Mouse (Mus musculus) MEL (cell line): ENCODE measurements around the gene Sdr39u1. TPM values are rescaled to one million over a fixed set of nuclear protein-coding genes. Genes with fewer than 3 reads are reported as not detected.

Experiments used
- DNase-seq: peaks from one replicate; pipeline ENCODE4 v3.0.0; 2011; ENCODE audit warnings: low read depth, low spot score
- H3K27ac ChIP-seq: 2 replicates; pipeline ENCODE4 v1.5.1; 2012; ENCODE audit warnings: low read depth, mild to moderate bottlenecking, control low read depth, low read length, moderate library complexity; ENCODE audit not compliant: control insufficient read depth
- H3K27me3 ChIP-seq, 2 experiments: fragments of 150-350 bp in 1 of 2; sonication (generic) in 1 of 2; 2 replicates each; pipeline ENCODE4 v1.6.1; 2012; ENCODE audit warnings: low read length in 2 of 2, mild to moderate bottlenecking in 2 of 2, improper control_type of control experiment in 1 of 2, moderate library complexity in 1 of 2; ENCODE audit not compliant: insufficient read depth in 2 of 2, control insufficient read depth in 1 of 2
- H3K36me3 ChIP-seq, 2 experiments: 2 replicates each; pipeline ENCODE4 v1.6.1; 2012 to 2014; ENCODE audit warnings: low read length in 2 of 2, improper control_type of control experiment in 1 of 2, inconsistent platforms in 1 of 2, mild to moderate bottlenecking in 1 of 2; ENCODE audit not compliant: insufficient read depth in 2 of 2, control insufficient read depth in 1 of 2
- H3K4me1 ChIP-seq, 2 experiments: fragments of 150-350 bp in 1 of 2; sonication (generic) in 1 of 2; 2 replicates each; pipeline ENCODE4 v1.6.1; 2012; ENCODE audit warnings: low read length in 2 of 2, improper control_type of control experiment in 1 of 2, mild to moderate bottlenecking in 1 of 2; ENCODE audit not compliant: insufficient read depth in 2 of 2, control insufficient read depth in 1 of 2
- H3K4me3 ChIP-seq, 2 experiments: fragments of 150-350 bp in 1 of 2; sonication (generic) in 1 of 2; 2 replicates each; pipeline ENCODE4 v1.5.1; 2012; ENCODE audit warnings: low read depth in 2 of 2, low read length in 2 of 2, mild to moderate bottlenecking in 2 of 2, moderate library complexity in 2 of 2, control low read depth in 1 of 2, improper control_type of control experiment in 1 of 2; ENCODE audit not compliant: control insufficient read depth in 1 of 2, insufficient read depth in 1 of 2
- H3K79me2 ChIP-seq: 2 replicates; pipeline ENCODE4 v1.6.1; 2012; ENCODE audit warnings: mild to moderate bottlenecking, low read length, moderate library complexity; ENCODE audit not compliant: control insufficient read depth, poor library complexity, insufficient read depth
- H3K9ac ChIP-seq: 2 replicates; pipeline ENCODE4 v1.6.1; 2012; ENCODE audit warnings: low read depth, mild to moderate bottlenecking, control low read depth, low read length, moderate library complexity; ENCODE audit not compliant: control insufficient read depth, poor library complexity, severe bottlenecking
- H3K9me3 ChIP-seq: fragments of 150-350 bp; sonication (generic); replicated peaks from 2 replicates; pipeline ENCODE4 v1.6.1; 2012; ENCODE audit warnings: mild to moderate bottlenecking, low read length, improper control_type of control experiment, moderate library complexity; ENCODE audit not compliant: insufficient read depth
- CHD1 ChIP-seq: IDR thresholded peaks from 2 replicates; pipeline ENCODE4 v1.6.1; 2012; ENCODE audit warnings: low read depth, mild to moderate bottlenecking, inconsistent platforms, low read length, improper control_type of control experiment
- CHD2 ChIP-seq: IDR thresholded peaks from 2 replicates; pipeline ENCODE4 v1.6.1; 2011; ENCODE audit warnings: low read length, improper control_type of control experiment
- CTCF ChIP-seq, 3 experiments: IDR thresholded peaks in 2 of 3; conservative IDR thresholded peaks in 1 of 3; 2 replicates each; pipeline ENCODE4 v1.5.1; 2011 to 2012; ENCODE audit warnings: low read length in 3 of 3, low read depth in 2 of 3, mild to moderate bottlenecking in 2 of 3, improper control_type of control experiment in 1 of 3, inconsistent platforms in 1 of 3, mixed read lengths in 1 of 3, moderate library complexity in 1 of 3; ENCODE audit not compliant: control insufficient read depth in 1 of 3, insufficient read depth in 1 of 3, poor library complexity in 1 of 3, severe bottlenecking in 1 of 3
- ELF1 ChIP-seq: IDR thresholded peaks from 2 replicates; pipeline ENCODE4 v1.6.1; 2014; ENCODE audit warnings: low read depth, mild to moderate bottlenecking, inconsistent platforms, low read length, improper control_type of control experiment, moderate library complexity
- ETS1 ChIP-seq: IDR thresholded peaks from 2 replicates; pipeline ENCODE4 v1.6.1; 2012; ENCODE audit warnings: low read depth, mild to moderate bottlenecking, inconsistent platforms, low read length, improper control_type of control experiment, moderate library complexity
- GABPA ChIP-seq: IDR thresholded peaks from 2 replicates; pipeline ENCODE4 v1.6.1; 2012; ENCODE audit warnings: low read depth, mild to moderate bottlenecking, inconsistent platforms, low read length, improper control_type of control experiment, moderate library complexity
- GATA1 ChIP-seq: IDR thresholded peaks from 2 replicates; pipeline ENCODE4 v1.6.1; 2011; ENCODE audit warnings: low read depth, low read length, improper control_type of control experiment
- HCFC1 ChIP-seq: IDR thresholded peaks from 2 replicates; pipeline ENCODE4 v1.6.1; 2012; ENCODE audit warnings: low read depth, mild to moderate bottlenecking, inconsistent platforms, low read length, improper control_type of control experiment, moderate library complexity
- JUND ChIP-seq: IDR thresholded peaks from 2 replicates; pipeline ENCODE4 v1.6.1; 2011; ENCODE audit warnings: low read depth, mild to moderate bottlenecking, improper control_type of control experiment, low read length
- KAT2A ChIP-seq: conservative IDR thresholded peaks from 2 replicates; pipeline ENCODE4 v1.6.1; 2012; ENCODE audit warnings: low read depth, low read length, improper control_type of control experiment, inconsistent platforms
- MAFK ChIP-seq: IDR thresholded peaks from 2 replicates; pipeline ENCODE4 v1.6.1; 2011; ENCODE audit warnings: low read depth, mild to moderate bottlenecking, low read length, improper control_type of control experiment, borderline replicate concordance
- MAX ChIP-seq: IDR thresholded peaks from 2 replicates; pipeline ENCODE4 v1.6.1; 2011; ENCODE audit warnings: low read length, improper control_type of control experiment
- MAZ ChIP-seq: IDR thresholded peaks from 2 replicates; pipeline ENCODE4 v1.6.1; 2012; ENCODE audit warnings: low read depth, mild to moderate bottlenecking, inconsistent platforms, low read length, improper control_type of control experiment
- MEF2A ChIP-seq: IDR thresholded peaks from 2 replicates; pipeline ENCODE4 v1.6.1; 2014; ENCODE audit warnings: low read depth, mild to moderate bottlenecking, inconsistent platforms, low read length, improper control_type of control experiment; ENCODE audit not compliant: poor library complexity, insufficient replicate concordance, severe bottlenecking; ENCODE audit errors: extremely low read depth
- MYB ChIP-seq: IDR thresholded peaks from 2 replicates; pipeline ENCODE4 v1.6.1; 2011; ENCODE audit warnings: mild to moderate bottlenecking, low read depth, low read length, improper control_type of control experiment
- MYC ChIP-seq: IDR thresholded peaks from 2 replicates; pipeline ENCODE4 v1.6.1; 2011; ENCODE audit warnings: low read depth, mild to moderate bottlenecking, low read length, improper control_type of control experiment, moderate library complexity
- NELFE ChIP-seq: IDR thresholded peaks from 2 replicates; pipeline ENCODE4 v1.6.1; 2011; ENCODE audit warnings: low read depth, low read length, improper control_type of control experiment
- NRF1 ChIP-seq: IDR thresholded peaks from 2 replicates; pipeline ENCODE4 v1.6.1; 2014; ENCODE audit warnings: low read depth, mild to moderate bottlenecking, inconsistent platforms, low read length, improper control_type of control experiment, moderate library complexity; ENCODE audit not compliant: poor library complexity, insufficient read depth, severe bottlenecking
- POLR2A ChIP-seq, 2 experiments: IDR thresholded peaks; 2 replicates each; pipeline ENCODE4 v1.6.1; 2011 to 2012; ENCODE audit warnings: low read length in 2 of 2, mild to moderate bottlenecking in 2 of 2, control low read depth in 1 of 2, improper control_type of control experiment in 1 of 2, low read depth in 1 of 2, moderate library complexity in 1 of 2; ENCODE audit not compliant: control insufficient read depth in 1 of 2, insufficient read depth in 1 of 2, poor library complexity in 1 of 2
- POLR2AphosphoS2 ChIP-seq: IDR thresholded peaks from 2 replicates; pipeline ENCODE4 v1.6.1; 2011; ENCODE audit warnings: low read length, improper control_type of control experiment
- POLR2AphosphoS5 ChIP-seq: IDR thresholded peaks from 2 replicates; pipeline ENCODE4 v1.6.1; 2012; ENCODE audit warnings: low read depth, borderline replicate concordance, mild to moderate bottlenecking, inconsistent platforms, low read length, moderate library complexity, mixed read lengths
- RAD21 ChIP-seq: IDR thresholded peaks from 2 replicates; pipeline ENCODE4 v1.6.1; 2011; ENCODE audit warnings: mild to moderate bottlenecking, low read depth, low read length, improper control_type of control experiment
- RCOR1 ChIP-seq: IDR thresholded peaks from 2 replicates; pipeline ENCODE4 v1.6.1; 2012; ENCODE audit warnings: low read depth, mild to moderate bottlenecking, inconsistent platforms, low read length, improper control_type of control experiment
- SMC3 ChIP-seq: IDR thresholded peaks from 2 replicates; pipeline ENCODE4 v1.6.1; 2011; ENCODE audit warnings: low read depth, low read length, improper control_type of control experiment
- TAL1 ChIP-seq: IDR thresholded peaks from 2 replicates; pipeline ENCODE4 v1.6.1; 2012; ENCODE audit warnings: mild to moderate bottlenecking, inconsistent platforms, low read length, moderate library complexity, mixed read lengths
- TBP ChIP-seq: IDR thresholded peaks from 2 replicates; pipeline ENCODE4 v1.8.0; 2011; ENCODE audit warnings: low read depth, low read length, improper control_type of control experiment
- TCF12 ChIP-seq: IDR thresholded peaks from 2 replicates; pipeline ENCODE4 v1.6.1; 2014; ENCODE audit warnings: low read depth, mild to moderate bottlenecking, inconsistent platforms, low read length, improper control_type of control experiment, moderate library complexity
- USF1 ChIP-seq: IDR thresholded peaks from 2 replicates; pipeline ENCODE4 v1.6.1; 2014; ENCODE audit warnings: low read depth, mild to moderate bottlenecking, inconsistent platforms, low read length, improper control_type of control experiment, moderate library complexity
- USF2 ChIP-seq, 2 experiments: IDR thresholded peaks; 2 replicates each; pipeline ENCODE4 v1.6.1; 2011 to 2012; ENCODE audit warnings: improper control_type of control experiment in 2 of 2, low read length in 2 of 2, borderline replicate concordance in 1 of 2, inconsistent platforms in 1 of 2, low read depth in 1 of 2, mild to moderate bottlenecking in 1 of 2; ENCODE audit not compliant: insufficient read depth in 1 of 2
- ZMIZ1 ChIP-seq: IDR thresholded peaks from 2 replicates; pipeline ENCODE4 v1.6.1; 2012; ENCODE audit warnings: low read depth, mild to moderate bottlenecking, inconsistent platforms, low read length, improper control_type of control experiment, moderate library complexity
- ZNF384 ChIP-seq: IDR thresholded peaks from 2 replicates; pipeline ENCODE4 v1.6.1; 2012; ENCODE audit warnings: low read depth, mild to moderate bottlenecking, inconsistent platforms, low read length, improper control_type of control experiment
- polyA plus RNA-seq, 2 experiments: library from polyadenylated mRNA; stranded (reverse) in 1 of 2; unstranded in 1 of 2; fragments of >175 nt in 1 of 2; fragments of >200 nt in 1 of 2; gene quantifications; 2 replicates each; pipeline versions ENCODE4 v1.2.1 to v1.2.4; 2012; ENCODE audit warnings: low replicate concordance in 2 of 2, low read depth in 1 of 2; ENCODE audit not compliant: insufficient read length in 2 of 2, insufficient read depth in 1 of 2, missing spikeins in 1 of 2
- total RNA-seq: library from RNA; depleted of rRNA; stranded (reverse); fragments of 300-350 nt; gene quantifications from 2 replicates; pipeline ENCODE4 v1.2.3, GENCODE M21; 2012

Gene Sdr39u1
- total and polyA plus RNA-seq, 3 experiments: 1.1 to 2.3 TPM; not detected in 1

- Histone ChIP-seq H3K36me3 (peaks cover 0 to 10% of the 10 kb centered on the region in 2 experiments; a peak in 2 of 4 replicates), H3K9ac (no peak overlapping the region), H3K79me2 (peaks cover 4% of the 10 kb centered on the region)
- no peak for DNase-seq
- TF ChIP-seq KAT2A (no peak), MAX (no peak), MAFK (no peak), USF2 (IDR thresholded peaks at IDR 0.05; ENCODE audit: borderline replicate concordance in 1 of 2, insufficient read depth in 1 of 2, low read depth in 1 of 2, low read length in 2 of 2) (no peak), TAL1 (no peak), POLR2AphosphoS2 (no peak), POLR2A (IDR thresholded peaks at IDR 0.05; ENCODE audit: control insufficient read depth in 1 of 2, insufficient read depth in 1 of 2, low read depth in 1 of 2, low read length in 2 of 2, poor library complexity in 1 of 2) (no peak), ETS1 (no peak)
- TF ChIP-seq, all 39 proteins: peak for 0
- Histone ChIP-seq H3K27me3 (no peaks in the 10 kb centered on the region), H3K4me1 (peaks cover 4 to 29% of the 10 kb centered on the region in 2 experiments), H3K4me3 (no peak overlapping the region), H3K27ac (no peak overlapping the region), H3K9me3 (no peaks in the 10 kb centered on the region)
Observed at GRCm38 (mm10) chr14:55882171-55882641, 17.9 kb downstream of the Sdr39u1 start.

GRCm38 (mm10) chr14:55880982-55881381 is 19.1 kb downstream of the Sdr39u1 start:
- Histone ChIP-seq H3K4me1 (peaks cover 4 to 29% of the 10 kb centered on the region in 2 experiments), H3K27ac (no peak overlapping the region), H3K9ac (no peak overlapping the region), H3K79me2 (peaks cover 4% of the 10 kb centered on the region; the same call in 1 of the 2 replicates), H3K4me3 (no peak overlapping the region), H3K36me3 (peaks cover 0 to 7% of the 10 kb centered on the region in 2 experiments; a peak in 2 of 4 replicates), H3K9me3 (no peaks in the 10 kb centered on the region), H3K27me3 (no peaks in the 10 kb centered on the region)
- peak; percentile 64 for DNase-seq
- TF ChIP-seq MYB (no peak), RCOR1 (peak; percentile 50; the same call in 1 of the 2 replicates), TCF12 (peak; percentile 95), MAZ (peak; percentile 55), GABPA (no peak), HCFC1 (no peak), JUND (no peak), MYC (peak; percentile 44; the same call in 1 of the 2 replicates), CTCF (IDR thresholded peaks at IDR 0.05 in 2 of 3, conservative IDR thresholded peaks at IDR 0.05 in 1 of 3; ENCODE audit: control insufficient read depth in 1 of 3, insufficient read depth in 1 of 3, low read depth in 2 of 3, low read length in 3 of 3, poor library complexity in 1 of 3, severe bottlenecking in 1 of 3) (no peak), KAT2A (no peak), ZNF384 (no peak), MAFK (0 out of 2 replicates have a peak, but pooled peaks have one; percentile 40), NRF1 (no peak), TBP (no peak), POLR2AphosphoS5 (no peak), ETS1 (peak; percentile 96), GATA1 (peak; percentile 80), POLR2A (IDR thresholded peaks at IDR 0.05; ENCODE audit: control insufficient read depth in 1 of 2, insufficient read depth in 1 of 2, low read depth in 1 of 2, low read length in 2 of 2, poor library complexity in 1 of 2) (no peak), NELFE (no peak), RAD21 (no peak), ZMIZ1 (no peak), CHD2 (peak; percentile 48; the same call in 1 of the 2 replicates), USF1 (no peak), CHD1 (no peak), MEF2A (no peak), SMC3 (no peak), ELF1 (0 out of 2 replicates have a peak, but pooled peaks have one; percentile 34)
